Mouse (Mus musculus): ENCODE measurements around the gene Man1c1. TPM values are rescaled to one million over a fixed set of nuclear protein-coding genes. Genes with fewer than 3 reads are reported as not detected.
A peak's percentile ranks its signal among the peaks of the same experiment; 100 is the strongest.

Man1c1 gene
- polyA plus RNA-seq, 1 experiment: 26.7 TPM

- no peak overlapping the region for H3K27ac ChIP-seq (ENCODE audit: insufficient read depth, low read length)
- no peak overlapping the region for H3K4me3 ChIP-seq (ENCODE audit: insufficient read depth, low read length)
- TF ChIP-seq CTCF (IDR thresholded peaks at IDR 0.05; ENCODE audit: borderline replicate concordance, insufficient read depth, low read length) (no peak), POLR2A (IDR thresholded peaks at IDR 0.05; ENCODE audit: low read depth, low read length) (no peak)
- peaks cover 12% of the 10 kb centered on the region for H3K4me1 ChIP-seq (ENCODE audit: control insufficient read depth, insufficient read depth, low read length)
Observed at GRCm38 (mm10) chr4:134580351-134581148, 123.5 kb downstream of the Man1c1 start.

- no peak overlapping the region for H3K4me3 ChIP-seq (ENCODE audit: insufficient read depth, low read length)
- TF ChIP-seq POLR2A (IDR thresholded peaks at IDR 0.05; ENCODE audit: low read depth, low read length) (no peak), CTCF (IDR thresholded peaks at IDR 0.05; ENCODE audit: borderline replicate concordance, insufficient read depth, low read length) (no peak)
- peaks cover 12% of the 10 kb centered on the region for H3K4me1 ChIP-seq (ENCODE audit: control insufficient read depth, insufficient read depth, low read length)
- no peak overlapping the region; the same call in 1 of the 2 replicates for H3K27ac ChIP-seq (ENCODE audit: insufficient read depth, low read length)
Observed at GRCm38 (mm10) chr4:134579620-134580019, 124.5 kb downstream of the Man1c1 start.

GRCm38 (mm10) chr4:134579212-134579611, 124.9 kb downstream of the Man1c1 start:
- peak overlapping the region; percentile 42; the same call in 1 of the 2 replicates for H3K27ac ChIP-seq (ENCODE audit: insufficient read depth, low read length)
- H3K4me3 ChIP-seq (ENCODE audit: insufficient read depth, low read length): no peak overlapping the region
- TF ChIP-seq CTCF (IDR thresholded peaks at IDR 0.05; ENCODE audit: borderline replicate concordance, insufficient read depth, low read length): no peak
- TF ChIP-seq POLR2A (IDR thresholded peaks at IDR 0.05; ENCODE audit: low read depth, low read length): no peak
- peaks cover 12% of the 10 kb centered on the region for H3K4me1 ChIP-seq (ENCODE audit: control insufficient read depth, insufficient read depth, low read length)

GRCm38 (mm10) chr4:134578407-134578806, 125.7 kb downstream of the Man1c1 start:
- Histone ChIP-seq H3K27ac (ENCODE audit: insufficient read depth, low read length) (peak overlapping the region; percentile 42; the same call in 1 of the 2 replicates), H3K4me3 (ENCODE audit: insufficient read depth, low read length) (no peak overlapping the region), H3K4me1 (ENCODE audit: control insufficient read depth, insufficient read depth, low read length) (peaks cover 12% of the 10 kb centered on the region)
- TF ChIP-seq CTCF (IDR thresholded peaks at IDR 0.05; ENCODE audit: borderline replicate concordance, insufficient read depth, low read length) (no peak), POLR2A (IDR thresholded peaks at IDR 0.05; ENCODE audit: low read depth, low read length) (no peak)

- H3K27ac ChIP-seq (ENCODE audit: insufficient read depth, low read length): no peak overlapping the region
- peaks cover 12% of the 10 kb centered on the region for H3K4me1 ChIP-seq (ENCODE audit: control insufficient read depth, insufficient read depth, low read length)
- H3K4me3 ChIP-seq (ENCODE audit: insufficient read depth, low read length): no peak overlapping the region
- TF ChIP-seq CTCF (IDR thresholded peaks at IDR 0.05; ENCODE audit: borderline replicate concordance, insufficient read depth, low read length) (no peak), POLR2A (IDR thresholded peaks at IDR 0.05; ENCODE audit: low read depth, low read length) (no peak)
Observed at GRCm38 (mm10) chr4:134577281-134577680, 126.8 kb downstream of the Man1c1 start.

GRCm38 (mm10) chr4:134575486-134575885, 128.6 kb downstream of the Man1c1 start:
- no peak overlapping the region for H3K4me3 ChIP-seq (ENCODE audit: insufficient read depth, low read length)
- H3K4me1 ChIP-seq (ENCODE audit: control insufficient read depth, insufficient read depth, low read length): peaks cover 12% of the 10 kb centered on the region
- TF ChIP-seq CTCF (IDR thresholded peaks at IDR 0.05; ENCODE audit: borderline replicate concordance, insufficient read depth, low read length) (no peak), POLR2A (IDR thresholded peaks at IDR 0.05; ENCODE audit: low read depth, low read length) (no peak)
- no peak overlapping the region for H3K27ac ChIP-seq (ENCODE audit: insufficient read depth, low read length)

GRCm38 (mm10) chr4:134572449-134573300, 131.4 kb downstream of the Man1c1 start:
- no peak for TF ChIP-seq POLR2A (IDR thresholded peaks at IDR 0.05; ENCODE audit: low read depth, low read length)
- TF ChIP-seq CTCF (IDR thresholded peaks at IDR 0.05; ENCODE audit: borderline replicate concordance, insufficient read depth, low read length): no peak
- Histone ChIP-seq H3K4me3 (ENCODE audit: insufficient read depth, low read length) (no peak overlapping the region), H3K4me1 (ENCODE audit: control insufficient read depth, insufficient read depth, low read length) (no peaks in the 10 kb centered on the region), H3K27ac (ENCODE audit: insufficient read depth, low read length) (no peak overlapping the region)

GRCm38 (mm10) chr4:134570704-134571451, 133.2 kb downstream of the Man1c1 start:
- TF ChIP-seq POLR2A (IDR thresholded peaks at IDR 0.05; ENCODE audit: low read depth, low read length): no peak
- TF ChIP-seq CTCF (IDR thresholded peaks at IDR 0.05; ENCODE audit: borderline replicate concordance, insufficient read depth, low read length): no peak
- H3K27ac ChIP-seq (ENCODE audit: insufficient read depth, low read length): no peak overlapping the region
- no peak overlapping the region for H3K4me3 ChIP-seq (ENCODE audit: insufficient read depth, low read length)
- H3K4me1 ChIP-seq (ENCODE audit: control insufficient read depth, insufficient read depth, low read length): no peaks in the 10 kb centered on the region

- H3K4me3 ChIP-seq (ENCODE audit: insufficient read depth, low read length): no peak overlapping the region
- H3K4me1 ChIP-seq (ENCODE audit: control insufficient read depth, insufficient read depth, low read length): no peaks in the 10 kb centered on the region
- TF ChIP-seq CTCF (IDR thresholded peaks at IDR 0.05; ENCODE audit: borderline replicate concordance, insufficient read depth, low read length) (no peak), POLR2A (IDR thresholded peaks at IDR 0.05; ENCODE audit: low read depth, low read length) (no peak)
- H3K27ac ChIP-seq (ENCODE audit: insufficient read depth, low read length): no peak overlapping the region
Observed at GRCm38 (mm10) chr4:134569831-134570230, 134.3 kb downstream of the Man1c1 start.
